Mouse (Mus musculus): Measurements from ENCODE around the gene Cfap97d1. TPM values are rescaled to one million over a fixed set of nuclear protein-coding genes. Genes with fewer than 3 reads are reported as not detected.
"Not testable (repeated sequence)": the region's sequence is repeated elsewhere in the genome, so short reads cannot be mapped to it uniquely, and the experiment has no call there.

Cfap97d1 gene
- polyA plus RNA-seq, 1 experiment = not detected

GRCm38 (mm10) chr11:101973496-101973895 lies 10.6 kb upstream of the Cfap97d1 start:
- no peak for DNase-seq (ENCODE audit: low spot score)

- no peak for DNase-seq (ENCODE audit: low spot score)
Observed at GRCm38 (mm10) chr11:101974181-101974580, 9.9 kb upstream of the Cfap97d1 start.

- DNase-seq (ENCODE audit: low spot score) = no peak
Observed at GRCm38 (mm10) chr11:101974923-101975322, 9.2 kb upstream of the Cfap97d1 start.

GRCm38 (mm10) chr11:101976949-101977348 lies 7.1 kb upstream of the Cfap97d1 start:
- DNase-seq (ENCODE audit: low spot score) = no peak

GRCm38 (mm10) chr11:101979140-101979539 lies 4.9 kb upstream of the Cfap97d1 start:
- no peak for DNase-seq (ENCODE audit: low spot score)

- no peak for DNase-seq (ENCODE audit: low spot score)
Observed at GRCm38 (mm10) chr11:101980603-101981157, 3.4 kb upstream of the Cfap97d1 start.

- no peak for DNase-seq (ENCODE audit: low spot score)
Observed at GRCm38 (mm10) chr11:101981850-101982249, 2.2 kb upstream of the Cfap97d1 start.

GRCm38 (mm10) chr11:101982981-101983411 lies 1.1 kb upstream of the Cfap97d1 start:
- DNase-seq (ENCODE audit: low spot score) = no peak

GRCm38 (mm10) chr11:101983431-101983921 lies 603 bp upstream of the Cfap97d1 start:
- no peak for DNase-seq (ENCODE audit: low spot score)

GRCm38 (mm10) chr11:101985450-101985849 lies 1.4 kb downstream of the Cfap97d1 start:
- not testable (repeated sequence) for DNase-seq (ENCODE audit: low spot score)

GRCm38 (mm10) chr11:101985990-101986389 lies 1.9 kb downstream of the Cfap97d1 start:
- DNase-seq (ENCODE audit: low spot score) = peak; percentile 53

- no peak for DNase-seq (ENCODE audit: low spot score)
Observed at GRCm38 (mm10) chr11:101986913-101987312, 2.8 kb downstream of the Cfap97d1 start, which contains the start of gene Dusp3. Gene Dusp3, minus strand, starts transcription at chr11:101987013.

- no peak for DNase-seq (ENCODE audit: low spot score)
Observed at GRCm38 (mm10) chr11:101990244-101990643, 6.2 kb downstream of the Cfap97d1 start.

GRCm38 (mm10) chr11:101991813-101992212 lies 7.7 kb downstream of the Cfap97d1 start:
- DNase-seq (ENCODE audit: low spot score) = no peak

GRCm38 (mm10) chr11:101992411-101992810 lies 8.3 kb downstream of the Cfap97d1 start:
- no peak for DNase-seq (ENCODE audit: low spot score)

GRCm38 (mm10) chr11:101994100-101994499 lies 10.0 kb downstream of the Cfap97d1 start:
- no peak for DNase-seq (ENCODE audit: low spot score)

- no peak for DNase-seq (ENCODE audit: low spot score)
Observed at GRCm38 (mm10) chr11:101995938-101996337, 11.9 kb downstream of the Cfap97d1 start.

- no peak for DNase-seq (ENCODE audit: low spot score)
Observed at GRCm38 (mm10) chr11:101998258-101998657, 14.2 kb downstream of the Cfap97d1 start.

- no peak for DNase-seq (ENCODE audit: low spot score)
Observed at GRCm38 (mm10) chr11:101999466-101999865, 15.4 kb downstream of the Cfap97d1 start.

- DNase-seq (ENCODE audit: low spot score) = no peak
Observed at GRCm38 (mm10) chr11:102004251-102004650, 20.2 kb downstream of the Cfap97d1 start.

- no peak for DNase-seq (ENCODE audit: low spot score)
Observed at GRCm38 (mm10) chr11:102006271-102006670, 22.2 kb downstream of the Cfap97d1 start.

- DNase-seq (ENCODE audit: low spot score) = no peak
Observed at GRCm38 (mm10) chr11:102006688-102007087, 22.6 kb downstream of the Cfap97d1 start.

GRCm38 (mm10) chr11:102008372-102008771 lies 24.3 kb downstream of the Cfap97d1 start:
- no peak for DNase-seq (ENCODE audit: low spot score)
